Mouse (Mus musculus) lung, adult 2 months (tissue): ENCODE measurements at regions not wholly inside any gene's neighbourhood (a gene's known extent, or its start where the extent isn't known, plus 50 kb on each side); places are given as distances from the start of the nearest gene placed in this dataset.

Experiments
- CTCF ChIP-seq: fragments of 200-500 bp; IDR thresholded peaks from 2 replicates; pipeline ENCODE4 v1.5.1; 2011; ENCODE audit warnings: mild to moderate bottlenecking, low read length, control low read depth; ENCODE audit not compliant: insufficient read depth
- POLR2A ChIP-seq: fragments of 200-500 bp; IDR thresholded peaks from 2 replicates; pipeline ENCODE4 v1.6.1; 2011; ENCODE audit warnings: low read depth, mild to moderate bottlenecking, control low read depth, low read length, borderline replicate concordance; ENCODE audit errors: extremely low read depth

DNA sequence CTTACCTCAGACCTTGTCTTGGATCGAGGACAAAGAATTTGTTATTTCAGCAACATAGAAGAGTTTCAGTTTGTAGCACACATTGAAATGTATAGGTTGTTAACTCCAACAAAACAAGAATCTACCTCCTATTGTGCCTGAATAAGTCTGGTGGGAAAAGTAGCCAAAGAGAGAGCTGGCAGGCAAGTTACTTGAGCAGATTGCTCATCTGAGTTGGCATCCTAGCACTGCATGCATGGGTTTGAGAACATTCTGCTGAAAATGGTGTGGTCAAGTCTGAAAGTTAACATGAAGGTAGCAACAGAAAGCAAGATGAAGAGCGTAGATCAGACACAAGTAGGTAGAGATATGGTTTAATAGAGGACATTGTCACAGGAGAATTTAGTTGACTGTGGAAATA, 587.5 kb downstream of the Bcl11a start:
- TF ChIP-seq CTCF = no peak
- TF ChIP-seq POLR2A = no peak
